Mouse (Mus musculus) embryonic stem cell, embryonic (primary cell): ENCODE measurements at regions not wholly inside any gene's neighbourhood (a gene's known extent, or its start where the extent isn't known, plus 50 kb on each side); places are given as distances from the start of the nearest gene placed in this dataset.

Experiments
- CTCF ChIA-PET, 4 experiments: fragments of 300-600 bp in 2 of 4; fragments of 350-600 bp in 2 of 4; sonication (Branson Sonifier 250); formaldehyde crosslinking; loops; one replicate each; lab custom pipeline; 2022; ENCODE audit warnings: inconsistent platforms in 2 of 4; lab: Charles Lee
- POLR2A ChIA-PET, 4 experiments: fragments of 300-600 bp in 2 of 4; fragments of 350-600 bp in 2 of 4; sonication (Branson Sonifier 250); formaldehyde crosslinking; loops; one replicate each; lab custom pipeline; 2022; ENCODE audit warnings: antibody characterized with exemption in 4 of 4, inconsistent platforms in 1 of 4; lab: Charles Lee

GRCm38 (mm10) chr3:17772886-17773285 lies 175.3 kb upstream of the Cypt12 start:
- POLR2A ChIA-PET, result no interaction called here
- CTCF ChIA-PET, result interaction anchor here in 1 of 4 experiments (0.5 kb wide), 1 partner anchor 1306 kb away, joined by 3 read pairs; no protein-coding TSS in a partner anchor

GRCm38 (mm10) chr3:17779152-17779551 lies 169.1 kb upstream of the Cypt12 start:
- POLR2A ChIA-PET, result interaction anchor here in 1 of 4 experiments (0.7 kb wide), 1 partner anchor 410 kb away, joined by 3 read pairs; no protein-coding TSS in a partner anchor

GRCm38 (mm10) chr3:17784076-17784475 lies 164.1 kb upstream of the Cypt12 start:
- POLR2A ChIA-PET, result no interaction called here

More at GRCm38 (mm10) chr3:17779152-17779551, 169.1 kb upstream of the Cypt12 start:
- CTCF ChIA-PET, result no interaction called here

GRCm38 (mm10) chr3:17784587-17784986 lies 163.6 kb upstream of the Cypt12 start:
- ChIA-PET POLR2A (no interaction called here), CTCF (interaction anchor here in 1 of 4 experiments (0.6 kb wide), 1 partner anchor 33 kb away, joined by 4 read pairs; no protein-coding TSS in a partner anchor)

More at GRCm38 (mm10) chr3:17784076-17784475, 164.1 kb upstream of the Cypt12 start:
- CTCF ChIA-PET, result no interaction called here

- ChIA-PET CTCF (interaction anchor here in 2 of 4 experiments (0.5 to 1.2 kb wide), 4 partner anchors 13 to 1252 kb away, joined by 3 to 4 read pairs (median 4); no protein-coding TSS in a partner anchor), POLR2A (no interaction called here)
Measured at GRCm38 (mm10) chr3:17785106-17786022, 162.8 kb upstream of the Cypt12 start.

- ChIA-PET POLR2A (interaction anchor here in 1 of 4 experiments (0.6 kb wide), 1 partner anchor 1025 kb away, joined by 5 read pairs; no protein-coding TSS in a partner anchor), CTCF (interaction anchor here in 2 of 4 experiments (0.5 to 1.4 kb wide), 4 partner anchors 12 to 1253 kb away, joined by 3 to 4 read pairs (median 4); no protein-coding TSS in a partner anchor)
Measured at GRCm38 (mm10) chr3:17786023-17786720, 162.0 kb upstream of the Cypt12 start.

GRCm38 (mm10) chr3:17786721-17787442 lies 161.3 kb upstream of the Cypt12 start:
- ChIA-PET POLR2A (interaction anchor here in 1 of 4 experiments (0.6 to 1.1 kb wide), 2 partner anchors 12 to 1025 kb away, joined by 3 to 5 read pairs; no protein-coding TSS in a partner anchor), CTCF (interaction anchor here in 3 of 4 experiments (1.1 to 1.4 kb wide), 4 partner anchors 12 kb away, joined by 3 to 5 read pairs (median 4); no protein-coding TSS in a partner anchor)

- ChIA-PET CTCF (interaction anchor here in 3 of 4 experiments (1.1 to 1.4 kb wide), 3 partner anchors 11 kb away, joined by 4 to 5 read pairs (median 4); no protein-coding TSS in a partner anchor), POLR2A (interaction anchor here in 1 of 4 experiments (1.1 kb wide), 1 partner anchor 11 kb away, joined by 3 read pairs; no protein-coding TSS in a partner anchor)
Measured at GRCm38 (mm10) chr3:17787443-17788333, 160.5 kb upstream of the Cypt12 start.

- POLR2A ChIA-PET, result interaction anchor here in 1 of 4 experiments (1.1 kb wide), 1 partner anchor 10 kb away, joined by 3 read pairs; no protein-coding TSS in a partner anchor
- CTCF ChIA-PET, result interaction anchor here in 2 of 4 experiments (1.1 to 1.4 kb wide), 2 partner anchors 10 kb away, joined by 4 to 5 read pairs; no protein-coding TSS in a partner anchor
Measured at GRCm38 (mm10) chr3:17788334-17788720, 159.9 kb upstream of the Cypt12 start.

GRCm38 (mm10) chr3:17788778-17789299 lies 159.4 kb upstream of the Cypt12 start:
- POLR2A ChIA-PET, result interaction anchor here in 1 of 4 experiments (0.8 kb wide), 1 partner anchor 467 kb away, joined by 3 read pairs; no protein-coding TSS in a partner anchor
- CTCF ChIA-PET, result interaction anchor here in 1 of 4 experiments (1.2 kb wide), 1 partner anchor 10 kb away, joined by 3 read pairs; no protein-coding TSS in a partner anchor

DNA sequence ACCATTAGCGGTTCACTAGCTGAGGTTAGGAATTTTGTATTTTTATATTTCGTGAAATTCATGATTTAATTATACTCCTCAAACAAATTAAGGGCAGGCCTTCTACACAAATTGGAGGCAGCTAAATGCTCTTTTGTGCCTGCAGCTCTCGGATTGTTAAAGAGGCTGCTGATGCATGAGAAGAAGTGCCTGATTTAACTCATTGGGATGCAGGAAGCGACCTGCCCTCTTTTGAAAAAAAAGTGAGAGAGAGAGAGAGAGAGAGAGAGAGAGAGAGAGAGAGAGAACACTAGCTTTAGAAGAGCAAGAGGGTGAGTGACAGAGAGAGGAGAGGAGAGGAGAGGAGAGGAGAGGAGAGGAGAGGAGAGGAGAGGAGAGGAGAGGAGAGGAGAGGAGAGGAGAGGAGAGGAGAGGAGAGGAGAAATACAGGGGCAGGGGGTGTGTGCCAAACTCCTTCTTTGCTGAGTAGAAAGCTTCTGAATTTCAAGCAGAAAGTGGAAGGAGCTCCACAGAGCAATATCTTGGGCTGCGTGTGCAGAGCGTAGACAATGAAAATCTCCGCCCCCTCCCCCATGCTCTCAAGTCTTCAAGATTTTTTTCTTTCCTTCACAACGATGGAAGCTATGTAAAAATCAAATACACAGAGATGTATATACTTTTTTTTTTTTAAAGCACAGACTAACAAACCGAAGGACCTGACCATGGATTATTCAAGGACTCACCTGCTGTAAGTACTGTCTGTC lies 158.6 kb upstream of the Cypt12 start:
- POLR2A ChIA-PET, result interaction anchor here in 2 of 4 experiments (0.7 to 0.8 kb wide), 2 partner anchors 50 to 468 kb away, joined by 3 read pairs; no protein-coding TSS in a partner anchor
- CTCF ChIA-PET, result interaction anchor here in 3 of 4 experiments (0.5 to 1.2 kb wide), 3 partner anchors 9 to 1598 kb away, joined by 3 to 4 read pairs (median 3); no protein-coding TSS in a partner anchor

DNA sequence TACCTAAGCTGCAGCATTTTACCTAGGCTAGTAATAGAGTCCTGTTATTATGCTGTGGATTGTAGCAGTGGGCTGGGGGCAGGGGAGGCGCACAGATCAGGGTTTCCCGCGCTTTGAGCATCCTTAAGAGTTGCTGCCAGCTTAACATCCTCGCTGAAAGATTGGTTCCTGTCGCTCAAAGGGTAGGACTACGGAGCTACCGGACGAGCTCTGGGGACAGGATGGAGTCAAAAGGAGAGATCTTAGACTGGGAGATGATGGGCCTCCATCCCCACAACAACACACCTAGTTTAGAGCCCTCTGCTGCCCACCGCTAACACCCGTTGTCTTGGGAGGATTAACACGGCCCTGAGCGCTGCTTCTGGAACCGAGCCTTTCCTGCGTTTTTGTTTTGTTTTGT lies 157.9 kb upstream of the Cypt12 start:
- CTCF ChIA-PET, result interaction anchor here in 2 of 4 experiments (0.7 to 1.2 kb wide), 2 partner anchors 8 to 1597 kb away, joined by 3 read pairs; no protein-coding TSS in a partner anchor
- POLR2A ChIA-PET, result interaction anchor here in 1 of 4 experiments (0.7 kb wide), 1 partner anchor 49 kb away, joined by 3 read pairs; no protein-coding TSS in a partner anchor

- ChIA-PET POLR2A (no interaction called here), CTCF (no interaction called here)
Measured at GRCm38 (mm10) chr3:17790816-17791215, 157.4 kb upstream of the Cypt12 start.

DNA sequence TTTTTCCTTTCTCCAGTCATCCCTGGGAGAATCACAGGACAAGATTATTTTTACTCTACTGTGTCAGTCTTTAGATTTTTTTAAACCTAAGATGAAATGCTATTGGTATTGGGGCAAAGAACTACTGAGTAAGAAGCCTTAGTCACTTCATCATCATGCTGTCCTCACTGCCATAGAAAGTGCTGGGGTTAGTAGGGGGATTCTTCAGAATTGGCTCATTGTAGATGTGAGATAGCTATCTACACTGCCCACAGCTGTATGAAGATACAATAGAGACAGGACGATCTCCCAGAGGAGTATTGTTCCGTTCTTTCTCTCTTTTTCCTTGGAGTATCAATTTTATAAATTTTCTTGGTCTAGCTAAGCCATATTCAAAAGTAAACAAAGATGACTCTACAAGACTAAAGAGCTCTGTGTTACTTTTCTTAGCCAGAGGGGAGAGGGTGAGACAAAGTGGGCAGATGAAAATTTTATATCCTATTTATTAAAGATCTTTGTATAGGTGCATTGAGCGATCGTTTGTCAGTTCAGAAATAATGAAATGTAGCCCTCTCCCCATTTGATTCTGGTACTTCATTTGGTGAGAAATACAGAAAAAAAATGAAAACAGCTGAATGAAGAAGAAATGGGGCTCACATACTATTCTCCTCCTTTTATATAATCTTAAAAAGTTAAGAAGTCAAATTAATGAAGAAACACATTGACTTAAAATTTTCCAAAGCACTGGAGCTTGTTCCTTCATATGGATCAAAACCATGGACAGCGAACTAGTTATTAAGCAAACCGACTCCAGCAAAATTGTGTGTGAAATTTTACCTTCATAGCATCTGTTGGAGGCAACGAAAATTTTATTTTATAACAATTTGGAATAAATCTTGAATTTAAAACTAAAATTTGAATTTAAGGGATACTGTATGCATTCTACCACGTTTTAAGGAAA lies 156.6 kb upstream of the Cypt12 start:
- ChIA-PET CTCF (interaction anchor here in 1 of 4 experiments (0.6 kb wide), 1 partner anchor 77 kb away, joined by 3 read pairs; no protein-coding TSS in a partner anchor), POLR2A (interaction anchor here in 1 of 4 experiments (0.6 kb wide), 1 partner anchor 1029 kb away, joined by 6 read pairs; no protein-coding TSS in a partner anchor)
